Mouse (Mus musculus): Measurements from ENCODE around the gene Ankmy1. TPM values are rescaled to one million over a fixed set of nuclear protein-coding genes. Genes with fewer than 3 reads are reported as not detected.

Gene Ankmy1
- total and polyA plus RNA-seq, 2 experiments from 2014 or later, result 0.27 to 0.33 TPM

GRCm38 (mm10) chr1:92852450-92852849 lies 50.3 kb downstream of the Ankmy1 start:
- 83% methylated on average over 2 of the region's 2 CpGs for WGBS
- Histone ChIP-seq H3K4me2 (ENCODE audit: low read depth) (no peak overlapping the region), H3K27ac (ENCODE audit: low read depth, low read length) (no peak overlapping the region), H3K9ac (no peak overlapping the region), H3K36me3 (ENCODE audit: insufficient read depth) (peaks cover 49% of the 10 kb centered on the region), H3K4me3 (ENCODE audit: low read depth, low read length) (no peak overlapping the region), H3K9me3 (ENCODE audit: low read length) (no peaks in the 10 kb centered on the region), H3K27me3 (ENCODE audit: insufficient read depth, low read length) (no peaks in the 10 kb centered on the region), H3K4me1 (ENCODE audit: insufficient read depth) (0 out of 2 replicates have a peak, but pooled peaks cover 8% of the 10 kb centered on the region)
- TF ChIP-seq CTCF (IDR thresholded peaks at IDR 0.05; ENCODE audit: low read depth), result no peak
- DNase-seq, result no peak
- no peak for ATAC-seq

- DNase-seq (peak; percentile 46), ATAC-seq (peak; percentile 17; the same call in 1 of the 2 replicates)
- Histone ChIP-seq H3K4me1 (ENCODE audit: insufficient read depth) (0 out of 2 replicates have a peak, but pooled peaks cover 8% of the 10 kb centered on the region), H3K4me3 (ENCODE audit: low read depth, low read length) (peak overlapping the region; percentile 68), H3K27me3 (ENCODE audit: insufficient read depth, low read length) (no peaks in the 10 kb centered on the region), H3K9me3 (ENCODE audit: low read length) (no peaks in the 10 kb centered on the region), H3K27ac (ENCODE audit: low read depth, low read length) (peak overlapping the region; percentile 93), H3K9ac (peak overlapping the region; percentile 89), H3K36me3 (ENCODE audit: insufficient read depth) (peaks cover 25% of the 10 kb centered on the region), H3K4me2 (ENCODE audit: low read depth) (peak overlapping the region; percentile 83)
- TF ChIP-seq CTCF (IDR thresholded peaks at IDR 0.05; ENCODE audit: low read depth), result no peak
- 48% methylated on average over 13 of the region's 13 CpGs for WGBS
These were observed 52.6 kb downstream of the Ankmy1 start for GRCm38 (mm10) chr1:92849938-92850574.

- H3K9me3 ChIP-seq (ENCODE audit: low read length), result no peaks in the 10 kb centered on the region
- H3K4me2 ChIP-seq (ENCODE audit: low read depth), result peak overlapping the region; percentile 83
- H3K4me1 ChIP-seq (ENCODE audit: insufficient read depth), result 0 out of 2 replicates have a peak, but pooled peaks cover 8% of the 10 kb centered on the region
- DNase-seq, result peak; percentile 67
- TF ChIP-seq CTCF (IDR thresholded peaks at IDR 0.05; ENCODE audit: low read depth), result peak; percentile 48
- H3K27ac ChIP-seq (ENCODE audit: low read depth, low read length), result peak overlapping the region; percentile 93
- H3K4me3 ChIP-seq (ENCODE audit: low read depth, low read length), result peak overlapping the region; percentile 68
- H3K9ac ChIP-seq, result peak overlapping the region; percentile 89
- no peak for ATAC-seq
- H3K27me3 ChIP-seq (ENCODE audit: insufficient read depth, low read length), result no peaks in the 10 kb centered on the region
- H3K36me3 ChIP-seq (ENCODE audit: insufficient read depth), result peaks cover 20% of the 10 kb centered on the region
- WGBS, result 61% methylated on average over 2 of the region's 2 CpGs
These were observed 53.2 kb downstream of the Ankmy1 start for GRCm38 (mm10) chr1:92849491-92849890.

- Histone ChIP-seq H3K4me3 (ENCODE audit: low read depth, low read length) (peak overlapping the region; percentile 68), H3K4me1 (ENCODE audit: insufficient read depth) (0 out of 2 replicates have a peak, but pooled peaks cover 8% of the 10 kb centered on the region), H3K27ac (ENCODE audit: low read depth, low read length) (peak overlapping the region; percentile 93), H3K27me3 (ENCODE audit: insufficient read depth, low read length) (no peaks in the 10 kb centered on the region), H3K36me3 (ENCODE audit: insufficient read depth) (peaks cover 7% of the 10 kb centered on the region), H3K9me3 (ENCODE audit: low read length) (no peaks in the 10 kb centered on the region), H3K9ac (peak overlapping the region; percentile 89), H3K4me2 (ENCODE audit: low read depth) (peak overlapping the region; percentile 83)
- ATAC-seq (peak; percentile 93), DNase-seq (peak; percentile 90)
- WGBS, result 7% methylated on average over 41 of the region's 41 CpGs
- peak; percentile 53 for TF ChIP-seq CTCF (IDR thresholded peaks at IDR 0.05; ENCODE audit: low read depth)
These were observed 54.5 kb downstream of the Ankmy1 start for GRCm38 (mm10) chr1:92847873-92848839.

- no peak for ATAC-seq
- no peak overlapping the region for H3K9ac ChIP-seq
- TF ChIP-seq CTCF (IDR thresholded peaks at IDR 0.05; ENCODE audit: low read depth), result no peak
- no peak for DNase-seq
- peaks cover 1% of the 10 kb centered on the region; the same call in 1 of the 2 replicates for H3K36me3 ChIP-seq (ENCODE audit: insufficient read depth)
- no peak overlapping the region for H3K4me2 ChIP-seq (ENCODE audit: low read depth)
- no peaks in the 10 kb centered on the region for H3K27me3 ChIP-seq (ENCODE audit: insufficient read depth, low read length)
- H3K9me3 ChIP-seq (ENCODE audit: low read length), result no peaks in the 10 kb centered on the region
- 77% methylated on average over 7 of the region's 7 CpGs for WGBS
- no peak overlapping the region for H3K4me3 ChIP-seq (ENCODE audit: low read depth, low read length)
- H3K27ac ChIP-seq (ENCODE audit: low read depth, low read length), result no peak overlapping the region
- 0 out of 2 replicates have a peak, but pooled peaks cover 4% of the 10 kb centered on the region for H3K4me1 ChIP-seq (ENCODE audit: insufficient read depth)
These were observed 56.8 kb downstream of the Ankmy1 start for GRCm38 (mm10) chr1:92845889-92846288.

GRCm38 (mm10) chr1:92841427-92841826 lies 61.3 kb downstream of the Ankmy1 start:
- WGBS, result 55% methylated on average over 3 of the region's 3 CpGs
- no peak for DNase-seq
- Histone ChIP-seq H3K27ac (ENCODE audit: low read depth, low read length) (no peak overlapping the region), H3K4me3 (ENCODE audit: low read depth, low read length) (no peak overlapping the region), H3K36me3 (ENCODE audit: insufficient read depth) (no peaks in the 10 kb centered on the region), H3K9me3 (ENCODE audit: low read length) (no peaks in the 10 kb centered on the region), H3K4me2 (ENCODE audit: low read depth) (no peak overlapping the region), H3K9ac (no peak overlapping the region), H3K27me3 (ENCODE audit: insufficient read depth, low read length) (no peaks in the 10 kb centered on the region), H3K4me1 (ENCODE audit: insufficient read depth) (0 out of 2 replicates have a peak, but pooled peaks cover 4% of the 10 kb centered on the region)
- no peak for TF ChIP-seq CTCF (IDR thresholded peaks at IDR 0.05; ENCODE audit: low read depth)
- no peak for ATAC-seq
